ENCODE assay signal across 14 mouse cellular contexts in the genomic region with DNA sequence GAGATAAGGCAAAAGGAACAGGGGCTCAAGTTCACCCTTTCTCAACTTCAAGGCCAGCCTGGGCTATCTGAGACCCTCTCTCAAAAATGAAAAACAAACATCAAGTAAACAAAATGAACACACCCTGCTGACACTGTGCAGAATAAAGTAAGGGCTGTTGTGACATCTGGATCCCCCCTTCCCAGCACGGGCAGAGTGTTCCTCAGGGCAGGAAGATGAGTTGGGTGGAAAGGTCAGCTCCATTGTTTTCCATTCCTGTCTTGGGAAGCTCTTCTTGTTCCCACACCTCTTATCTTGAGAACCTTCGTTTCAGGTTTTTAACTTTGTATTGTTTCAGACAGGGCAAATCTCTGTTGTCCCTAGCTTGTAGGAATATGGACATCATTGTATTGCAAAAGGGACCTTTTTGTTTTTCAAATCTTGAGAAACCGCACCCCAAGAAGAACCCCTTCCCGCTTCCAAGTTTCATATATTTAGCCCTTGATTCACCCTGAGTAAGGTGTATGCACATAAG.
"Had no signal": no experiment of that assay in that cellular context is flagged by ENCODE, and none has a peak within 500 bp of the region (broad histone marks: within the 10 kb centered on the region; RNA-seq: fewer than 3 reads in every experiment).

No protein-coding gene starts in this region.

- H3K27ac ChIP-seq: midbrain, embryonic 13.5 days; midbrain, embryonic 15.5 days; neural tube, embryonic 12.5 days; stomach, embryonic 15.5 days; stomach, postnatal 0 days had no signal

- H3K9ac ChIP-seq: lung, embryonic 14.5 days; midbrain, embryonic 13.5 days; midbrain, embryonic 15.5 days; neural tube, embryonic 12.5 days; stomach, embryonic 15.5 days had no signal

- H3K4me3 ChIP-seq: midbrain, embryonic 13.5 days; midbrain, embryonic 15.5 days; neural tube, embryonic 12.5 days; stomach, embryonic 15.5 days had no signal

- H3K4me1 ChIP-seq: midbrain, embryonic 13.5 days; midbrain, embryonic 15.5 days; neural tube, embryonic 12.5 days; stomach, embryonic 15.5 days had no signal

- DNase-seq: lung, adult 18-20 months; lung, embryonic 14.5 days; lung, postnatal 10 days; lung, postnatal 4 days; right cerebral cortex, postnatal 14 days; thymus, adult 2 months; thymus, postnatal 25 days; thymus, postnatal 4 days had no signal

- H3K9me3 ChIP-seq: midbrain, embryonic 13.5 days; midbrain, embryonic 15.5 days; neural tube, embryonic 12.5 days; stomach, embryonic 15.5 days had no signal

- H3K36me3 ChIP-seq: midbrain, embryonic 13.5 days; midbrain, embryonic 15.5 days; neural tube, embryonic 12.5 days; stomach, embryonic 15.5 days had no signal

- H3K4me2 ChIP-seq: lung, embryonic 14.5 days; midbrain, embryonic 11.5 days; midbrain, embryonic 13.5 days; midbrain, embryonic 15.5 days; neural tube, embryonic 12.5 days; stomach, embryonic 15.5 days had no signal

- ATAC-seq: midbrain, embryonic 13.5 days; midbrain, embryonic 15.5 days had no signal

- H3K27me3 ChIP-seq: midbrain, embryonic 13.5 days; midbrain, embryonic 15.5 days; neural tube, embryonic 12.5 days; stomach, embryonic 15.5 days had no signal
